Comparison of ENCODE assay signal across 14 mouse cellular contexts in the genomic region with DNA sequence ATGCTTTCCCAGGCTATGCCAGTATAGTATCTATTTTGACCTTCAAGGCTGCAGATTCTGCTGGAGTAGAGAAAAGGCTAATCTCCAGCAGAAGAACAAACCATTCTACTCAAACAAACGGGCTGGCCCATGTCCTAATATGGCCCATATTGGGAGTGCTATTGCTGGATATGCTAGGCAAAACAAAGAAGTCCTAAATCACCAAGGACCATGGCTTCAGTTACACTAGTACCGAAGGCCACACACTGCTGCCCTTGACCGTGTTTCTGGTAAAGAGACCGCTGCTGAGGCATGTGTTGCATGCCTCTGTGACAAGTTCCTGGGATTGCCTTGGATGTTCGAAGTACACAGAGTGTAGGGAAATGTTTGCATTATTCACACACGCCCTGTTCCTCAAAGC.
"Had no signal": no experiment of that assay in that cellular context is flagged by ENCODE, and none has a peak within 500 bp of the region (broad histone marks: within the 10 kb centered on the region; RNA-seq: fewer than 3 reads in every experiment).

No protein-coding gene starts in this region.

- H3K36me3 ChIP-seq: midbrain, embryonic 10.5 days; neural tube, embryonic 15.5 days had no signal

- H3K27me3 ChIP-seq: neural tube, embryonic 15.5 days had no signal

- H3K4me1 ChIP-seq: limb, embryonic 10.5 days; midbrain, embryonic 10.5 days; neural tube, embryonic 15.5 days had no signal

- DNase-seq: kidney, postnatal 14 days; lung, embryonic 14.5 days; lung, postnatal 10 days; lung, postnatal 4 days; midbrain, embryonic 14.5 days; right cerebral cortex, adult 18-20 months; right cerebral cortex, postnatal 25 days; thymus, adult 2 months; thymus, postnatal 25 days had no signal

- H3K27ac ChIP-seq: left cerebral cortex, adult 2 months; limb, embryonic 10.5 days; midbrain, embryonic 10.5 days; neural tube, embryonic 15.5 days had no signal

- H3K9me3 ChIP-seq: limb, embryonic 10.5 days; midbrain, embryonic 10.5 days; neural tube, embryonic 15.5 days had no signal

- H3K4me3 ChIP-seq: left cerebral cortex, adult 2 months; limb, embryonic 10.5 days; midbrain, embryonic 10.5 days; myocyte; neural tube, embryonic 15.5 days had no signal
